Mouse (Mus musculus): Measurements from ENCODE around the gene Gm30083. TPM values are rescaled to one million over a fixed set of nuclear protein-coding genes. Genes with fewer than 3 reads are reported as not detected.

The Gm30083 gene
- polyA plus RNA-seq (2015; fragmentation: Nextera tagmentation; extraction: Ambion mirVana) = not detected in 2 replicates

GRCm38 (mm10) chr14:34015063-34015462 lies at the start of gene Gm30083:
TSS of gene Gm30083 (minus strand) at chr14:34015182.

GRCm38 (mm10) chr14:34052516-34052915 lies 37.5 kb upstream of the Gm30083 start, which contains the start of gene Antxrl:
TSS of gene Antxrl (plus strand) at chr14:34052707.

GRCm38 (mm10) chr14:34016381-34016780 lies 1.4 kb upstream of the Gm30083 start, which contains the start of gene Gm5460:
TSS of gene Gm5460 (plus strand) at chr14:34016758.

GRCm38 (mm10) chr14:33978604-33979059 lies 36.4 kb downstream of the Gm30083 start, which contains the start of gene Zfp488:
TSS of gene Zfp488 (minus strand) at chr14:33978764.

GRCm38 (mm10) chr14:33953761-33954160 lies 61.2 kb downstream of the Gm30083 start, which contains the start of gene Rbp3:
TSS of gene Rbp3 (plus strand) at chr14:33954003.

GRCm38 (mm10) chr14:33940739-33941138 lies 74.2 kb downstream of the Gm30083 start, which contains the start of gene Gdf2:
TSS of gene Gdf2 (plus strand) at chr14:33941039.

Other genes starting within 250 kb of the Gm30083 start
- gene Gdf10, start 91.6 kb downstream of the Gm30083 start, polyA plus RNA-seq (2015; fragmentation: Nextera tagmentation; extraction: Ambion mirVana) = 1.8 and 3.0 TPM in 2 replicates
- 0.16 and 0.29 TPM in 2 replicates for gene Gdf2, start 74.1 kb downstream of the Gm30083 start, polyA plus RNA-seq (2015; fragmentation: Nextera tagmentation; extraction: Ambion mirVana)
- gene Rbp3, start 61.2 kb downstream of the Gm30083 start, polyA plus RNA-seq (2015; fragmentation: Nextera tagmentation; extraction: Ambion mirVana) = not detected in 2 replicates
- gene Zfp488, start 36.4 kb downstream of the Gm30083 start, polyA plus RNA-seq (2015; fragmentation: Nextera tagmentation; extraction: Ambion mirVana) = not detected in 2 replicates
- gene Gm5460, start 1.6 kb upstream of the Gm30083 start, polyA plus RNA-seq (2015; fragmentation: Nextera tagmentation; extraction: Ambion mirVana) = not detected in 2 replicates
- not detected in 2 replicates for gene Antxrl, start 37.5 kb upstream of the Gm30083 start, polyA plus RNA-seq (2015; fragmentation: Nextera tagmentation; extraction: Ambion mirVana)
- 2.9 and 4.9 TPM in 2 replicates for gene Anxa8, start 70.8 kb upstream of the Gm30083 start, polyA plus RNA-seq (2015; fragmentation: Nextera tagmentation; extraction: Ambion mirVana)
- not detected in 2 replicates for gene A630023A22Rik, start 87.6 kb upstream of the Gm30083 start, polyA plus RNA-seq (2015; fragmentation: Nextera tagmentation; extraction: Ambion mirVana)
- 0.08 and 0.16 TPM in 2 replicates for gene Npy4r, start 137.3 kb upstream of the Gm30083 start, polyA plus RNA-seq (2015; fragmentation: Nextera tagmentation; extraction: Ambion mirVana)
- gene Gprin2, start 186.5 kb upstream of the Gm30083 start, polyA plus RNA-seq (2015; fragmentation: Nextera tagmentation; extraction: Ambion mirVana) = 0.06 and 0.22 TPM in 2 replicates
- gene Syt15, start 204.4 kb upstream of the Gm30083 start, polyA plus RNA-seq (2015; fragmentation: Nextera tagmentation; extraction: Ambion mirVana) = 2.3 and 2.4 TPM in 2 replicates